Mouse (Mus musculus) MEL (cell line): Measurements from ENCODE around the gene Adig.

Source experiments
- CHD1 ChIP-seq: IDR thresholded peaks from 2 replicates; pipeline ENCODE4 v1.6.1; 2012; ENCODE audit warnings: low read depth, mild to moderate bottlenecking, inconsistent platforms, low read length, improper control_type of control experiment
- CTCF ChIP-seq, 3 experiments: IDR thresholded peaks in 2 of 3; conservative IDR thresholded peaks in 1 of 3; 2 replicates each; pipeline ENCODE4 v1.5.1; 2011 to 2012; ENCODE audit warnings: low read length in 3 of 3, low read depth in 2 of 3, mild to moderate bottlenecking in 2 of 3, improper control_type of control experiment in 1 of 3, inconsistent platforms in 1 of 3, mixed read lengths in 1 of 3, moderate library complexity in 1 of 3; ENCODE audit not compliant: control insufficient read depth in 1 of 3, insufficient read depth in 1 of 3, poor library complexity in 1 of 3, severe bottlenecking in 1 of 3
- ELF1 ChIP-seq: IDR thresholded peaks from 2 replicates; pipeline ENCODE4 v1.6.1; 2014; ENCODE audit warnings: low read depth, mild to moderate bottlenecking, inconsistent platforms, low read length, improper control_type of control experiment, moderate library complexity
- EP300 ChIP-seq, 2 experiments: IDR thresholded peaks; 2 replicates each; pipeline ENCODE4 v1.6.1; 2011; ENCODE audit warnings: improper control_type of control experiment in 2 of 2, low read length in 2 of 2, low read depth in 1 of 2, mild to moderate bottlenecking in 1 of 2
- POLR2A ChIP-seq, 2 experiments: IDR thresholded peaks; 2 replicates each; pipeline ENCODE4 v1.6.1; 2011 to 2012; ENCODE audit warnings: low read length in 2 of 2, mild to moderate bottlenecking in 2 of 2, control low read depth in 1 of 2, improper control_type of control experiment in 1 of 2, low read depth in 1 of 2, moderate library complexity in 1 of 2; ENCODE audit not compliant: control insufficient read depth in 1 of 2, insufficient read depth in 1 of 2, poor library complexity in 1 of 2
- RAD21 ChIP-seq: IDR thresholded peaks from 2 replicates; pipeline ENCODE4 v1.6.1; 2011; ENCODE audit warnings: mild to moderate bottlenecking, low read depth, low read length, improper control_type of control experiment
- TCF12 ChIP-seq: IDR thresholded peaks from 2 replicates; pipeline ENCODE4 v1.6.1; 2014; ENCODE audit warnings: low read depth, mild to moderate bottlenecking, inconsistent platforms, low read length, improper control_type of control experiment, moderate library complexity
- UBTF ChIP-seq: IDR thresholded peaks from 2 replicates; pipeline ENCODE4 v1.6.1; 2012; ENCODE audit warnings: low read depth, mild to moderate bottlenecking, inconsistent platforms, low read length, improper control_type of control experiment, moderate library complexity, borderline replicate concordance; ENCODE audit not compliant: insufficient read depth

GRCm38 (mm10) chr2:158546751-158547150 is 44.3 kb downstream of the Adig start:
- TF ChIP-seq CTCF (IDR thresholded peaks at IDR 0.05 in 2 of 3, conservative IDR thresholded peaks at IDR 0.05 in 1 of 3; ENCODE audit: control insufficient read depth in 1 of 3, insufficient read depth in 1 of 3, low read depth in 2 of 3, low read length in 3 of 3, poor library complexity in 1 of 3, severe bottlenecking in 1 of 3) (peak; percentile 78 to 98 (median 95)), CHD1 (no peak), EP300 (IDR thresholded peaks at IDR 0.05; ENCODE audit: low read depth in 1 of 2, low read length in 2 of 2) (no peak), POLR2A (IDR thresholded peaks at IDR 0.05; ENCODE audit: control insufficient read depth in 1 of 2, insufficient read depth in 1 of 2, low read depth in 1 of 2, low read length in 2 of 2, poor library complexity in 1 of 2) (no peak), UBTF (no peak), ELF1 (no peak), RAD21 (peak; percentile 92), TCF12 (no peak)
